Mouse (Mus musculus) heart, embryonic 11.5 days (tissue): ENCODE data around the gene Olfr1377. TPM values are rescaled to one million over a fixed set of nuclear protein-coding genes. Genes with fewer than 3 reads are reported as not detected.
"Not testable (repeated sequence)": the region's sequence is repeated elsewhere in the genome, so short reads cannot be mapped to it uniquely, and the experiment has no call there.

Experiments used
- ATAC-seq: fragments of 200-750 bp; cut with Nextera tagmentation; replicated peaks from 2 replicates; pipeline ENCODE4 v1.8.0; 2017; ENCODE audit warnings: moderate library complexity; ENCODE audit not compliant: insufficient number of reproducible peaks, low FRiP score, low TSS enrichment
- H3K27ac ChIP-seq: fragments of 300-500 bp; sonication (generic); 2 replicates; pipeline ENCODE4 v1.5.1; 2014; ENCODE audit warnings: mild to moderate bottlenecking, low read depth, low read length
- H3K27me3 ChIP-seq: fragments of 300-500 bp; sonication (generic); 2 replicates; pipeline ENCODE4 v1.6.1; 2014; ENCODE audit warnings: mild to moderate bottlenecking, low read length, mixed read lengths; ENCODE audit not compliant: control insufficient read depth, insufficient read depth
- H3K36me3 ChIP-seq: fragments of 300-500 bp; sonication (generic); 2 replicates; pipeline ENCODE4 v1.6.1; 2014; ENCODE audit warnings: mild to moderate bottlenecking, low read length, moderate library complexity, mixed read lengths; ENCODE audit not compliant: control insufficient read depth, insufficient read depth
- H3K4me1 ChIP-seq: fragments of 300-500 bp; sonication (generic); 2 replicates; pipeline ENCODE4 v1.6.1; 2014; ENCODE audit warnings: low read length; ENCODE audit not compliant: control insufficient read depth, insufficient read depth
- H3K4me2 ChIP-seq: fragments of 300-500 bp; sonication (generic); 2 replicates; pipeline ENCODE4 v1.6.1; 2014; ENCODE audit warnings: mild to moderate bottlenecking, moderate library complexity
- H3K4me3 ChIP-seq: fragments of 300-500 bp; sonication (generic); 2 replicates; pipeline ENCODE4 v1.5.1; 2014; ENCODE audit warnings: low read depth, low read length
- H3K9ac ChIP-seq: fragments of 300-500 bp; sonication (generic); 2 replicates; pipeline ENCODE4 v1.6.1; 2014; ENCODE audit warnings: mild to moderate bottlenecking, low read depth, low read length, moderate library complexity
- H3K9me3 ChIP-seq: fragments of 300-500 bp; sonication (generic); replicated peaks from 2 replicates; pipeline ENCODE4 v1.6.1; 2016; ENCODE audit warnings: low read length; ENCODE audit not compliant: control insufficient read depth
- WGBS: fragments of 180-500 bp; shearing (Covaris S2); extraction: QIAGEN DNeasy Blood & Tissue Kit; methylation state at CpG from one replicate; pipeline ENCODE4 v1.1.7; 2014; ENCODE audit not compliant: insufficient replicate concordance; 5-methylcytosine and 5-hydroxymethylcytosine counted together
- polyA plus RNA-seq: library from polyadenylated mRNA; unstranded; fragments of >200 nt; fragmentation: Nextera tagmentation; extraction: Ambion mirVana; gene quantifications from 2 replicates; pipeline ENCODE4 v1.2.1, GENCODE M21; 2014

Olfr1377 gene
- polyA plus RNA-seq, 1 experiment from 2014 or later = not detected

DNA sequence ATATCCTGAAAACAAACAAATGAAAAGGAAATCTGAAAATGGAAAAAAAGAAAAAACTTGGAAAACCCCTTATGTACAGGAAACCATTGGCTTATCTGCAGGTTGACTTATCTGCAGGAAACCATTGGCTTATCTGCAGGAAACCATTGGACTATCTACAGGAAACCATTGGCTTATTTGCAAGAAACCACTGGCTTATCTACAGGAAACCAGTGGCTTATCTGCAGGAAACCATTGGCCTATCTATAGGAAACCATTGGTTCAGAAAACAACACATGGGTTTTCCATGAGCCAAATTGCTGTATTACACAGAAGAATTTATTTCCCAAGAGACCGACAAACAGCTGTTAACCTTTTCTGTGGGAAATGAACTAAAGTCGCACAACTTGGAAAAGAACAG lies 16.9 kb upstream of the Olfr1377 start:
- Histone ChIP-seq H3K36me3 (no peaks in the 10 kb centered on the region), H3K4me2 (no peak overlapping the region), H3K27me3 (0 out of 2 replicates have a peak, but pooled peaks cover 2% of the 10 kb centered on the region), H3K27ac (no peak overlapping the region), H3K9me3 (no peaks in the 10 kb centered on the region), H3K4me1 (no peaks in the 10 kb centered on the region), H3K4me3 (no peak overlapping the region), H3K9ac (no peak overlapping the region)
- WGBS = 68% methylated on average over 2 of the region's 2 CpGs
- ATAC-seq = no peak

DNA sequence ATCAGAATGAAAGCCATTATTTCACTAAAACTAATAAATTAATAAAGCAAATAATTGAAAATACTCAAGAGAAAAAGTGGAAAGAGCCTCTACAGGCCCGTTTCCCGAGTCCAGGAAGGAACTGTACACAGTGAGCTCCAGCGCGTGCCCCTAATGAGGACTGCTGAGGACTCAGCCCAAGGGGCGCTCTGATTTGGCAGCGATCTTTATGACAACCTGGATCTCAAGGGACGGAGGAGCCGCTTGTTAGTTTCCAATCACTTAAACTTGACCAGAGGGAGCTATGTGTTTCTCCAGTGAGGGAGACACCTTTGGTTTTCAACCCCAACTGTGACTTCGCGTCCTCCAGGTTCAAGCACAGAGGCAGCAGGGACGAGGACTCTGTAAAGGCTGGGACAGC lies 15.5 kb upstream of the Olfr1377 start, which contains the start of gene Olfr1378:
TSS of gene Olfr1378 (plus strand) at position 301 of the 400 bp plus-strand sequence.
- H3K4me1 ChIP-seq = no peaks in the 10 kb centered on the region
- H3K4me2 ChIP-seq = no peak within 1 kb of the TSS
- H3K9ac ChIP-seq = no peak within 1 kb of the TSS
- no peak within 1 kb of the TSS for H3K4me3 ChIP-seq
- H3K27me3 ChIP-seq = 0 out of 2 replicates have a peak, but pooled peaks cover 2% of the 10 kb centered on the region
- ATAC-seq = no peak
- no peaks in the 10 kb centered on the region for H3K9me3 ChIP-seq
- no peak within 1 kb of the TSS for H3K27ac ChIP-seq
- WGBS = 85% methylated on average over 11 of the region's 11 CpGs
- no peaks in the 10 kb centered on the region for H3K36me3 ChIP-seq

DNA sequence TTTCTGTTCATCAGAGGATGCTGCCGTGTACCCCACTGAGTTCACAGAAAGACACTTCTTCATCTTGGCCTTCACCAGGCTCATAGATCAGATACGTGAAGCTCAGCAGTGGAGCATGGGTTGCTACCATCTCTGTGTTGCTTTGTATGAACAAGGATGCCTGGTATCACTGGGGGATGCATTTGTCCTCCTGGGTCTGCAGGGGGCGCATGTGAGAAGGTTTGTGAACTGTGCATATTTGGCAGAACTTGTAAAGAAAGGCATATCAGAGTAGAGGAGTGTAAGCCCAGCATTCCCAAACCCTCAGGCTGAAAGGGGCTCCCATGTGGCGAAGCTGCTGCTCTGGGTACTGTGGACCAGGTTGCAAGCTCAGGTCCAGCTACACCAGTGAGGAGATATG lies 4.6 kb upstream of the Olfr1377 start:
- no peaks in the 10 kb centered on the region for H3K4me1 ChIP-seq
- H3K27ac ChIP-seq = no peak overlapping the region
- no peak for ATAC-seq
- H3K4me2 ChIP-seq = no peak overlapping the region
- WGBS = 64% methylated on average over 4 of the region's 4 CpGs
- H3K9ac ChIP-seq = no peak overlapping the region
- peaks cover 9% of the 10 kb centered on the region; the same call in 1 of the 2 replicates for H3K27me3 ChIP-seq
- no peaks in the 10 kb centered on the region for H3K9me3 ChIP-seq
- no peak overlapping the region for H3K4me3 ChIP-seq
- no peaks in the 10 kb centered on the region for H3K36me3 ChIP-seq

DNA sequence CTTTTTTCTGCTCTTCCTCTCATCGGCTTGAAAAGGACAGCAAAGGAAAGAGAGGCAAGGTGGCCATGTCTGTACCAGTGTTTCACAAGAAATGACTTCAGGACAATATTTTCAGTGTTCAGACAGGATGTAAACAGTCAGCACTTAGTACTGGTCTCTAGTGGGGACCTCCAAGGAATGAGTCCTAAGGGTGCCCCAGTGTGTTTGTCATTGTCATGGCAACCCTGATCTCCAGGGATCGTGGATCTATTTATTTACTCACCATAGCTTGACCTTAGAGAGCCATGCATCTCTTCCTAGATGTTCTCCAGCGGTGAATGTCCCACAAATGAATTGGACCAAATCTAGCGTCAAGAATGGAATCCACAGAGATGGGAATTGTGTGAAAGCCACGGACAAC lies 21.5 kb downstream of the Olfr1377 start, which contains the start of gene Olfr51:
TSS of gene Olfr51 (plus strand) at position 301 of the 400 bp plus-strand sequence.
- 72% methylated on average over 5 of the region's 5 CpGs for WGBS
- H3K4me1 ChIP-seq = no peaks in the 10 kb centered on the region
- no peak for ATAC-seq
- no peak within 1 kb of the TSS for H3K4me2 ChIP-seq
- no peaks in the 10 kb centered on the region for H3K9me3 ChIP-seq
- H3K4me3 ChIP-seq = no peak within 1 kb of the TSS
- H3K27ac ChIP-seq = no peak within 1 kb of the TSS
- no peak within 1 kb of the TSS for H3K9ac ChIP-seq
- H3K27me3 ChIP-seq = no peaks in the 10 kb centered on the region
- H3K36me3 ChIP-seq = no peaks in the 10 kb centered on the region

DNA sequence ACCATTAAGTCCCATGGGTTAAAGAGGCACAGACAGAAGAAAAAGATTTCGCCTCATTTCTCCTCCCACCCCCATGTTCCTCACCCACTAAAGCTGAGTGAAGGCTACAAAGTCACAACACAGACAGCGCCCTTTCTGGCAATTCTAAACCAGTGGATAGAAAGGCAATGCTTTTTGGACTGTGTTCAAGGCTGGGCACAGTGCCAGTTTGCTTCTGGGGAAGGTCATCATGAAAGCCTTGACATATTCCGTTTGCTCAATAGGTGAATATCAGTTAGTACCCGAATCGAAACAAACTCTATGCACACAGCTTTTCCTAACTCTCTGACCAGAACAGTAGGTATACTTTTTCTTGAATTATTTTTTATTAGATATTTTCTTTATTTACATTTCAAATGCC lies 30.1 kb downstream of the Olfr1377 start:
- H3K27me3 ChIP-seq = no peaks in the 10 kb centered on the region
- H3K36me3 ChIP-seq = no peaks in the 10 kb centered on the region
- H3K27ac ChIP-seq = no peak overlapping the region
- H3K4me3 ChIP-seq = no peak overlapping the region
- no peak for ATAC-seq
- 66% methylated on average over 5 of the region's 5 CpGs for WGBS
- no peak overlapping the region for H3K9ac ChIP-seq
- no peaks in the 10 kb centered on the region for H3K9me3 ChIP-seq
- no peaks in the 10 kb centered on the region for H3K4me1 ChIP-seq
- H3K4me2 ChIP-seq = no peak overlapping the region

DNA sequence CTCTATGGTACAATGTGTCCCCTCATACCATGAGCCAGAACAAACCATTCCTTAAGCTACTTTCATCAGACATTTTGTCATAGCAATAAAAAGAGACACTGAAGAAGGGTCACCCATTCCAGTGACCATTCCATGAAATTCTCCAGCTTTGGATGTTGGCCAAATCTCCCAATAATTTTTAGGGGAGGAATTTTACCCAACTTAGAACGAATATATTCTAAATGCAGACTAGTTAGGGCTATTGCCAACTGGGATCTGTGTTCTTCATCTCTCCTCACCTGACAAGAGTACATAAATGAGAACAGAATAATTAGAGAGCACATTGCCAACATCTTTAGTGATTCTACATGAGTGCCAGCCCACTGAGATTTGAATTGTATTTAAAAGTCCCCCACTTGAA lies 32.2 kb downstream of the Olfr1377 start, which contains the start of gene Olfr54:
TSS of gene Olfr54 (plus strand) at position 301 of the 400 bp plus-strand sequence.
- H3K27me3 ChIP-seq = no peaks in the 10 kb centered on the region
- no peaks in the 10 kb centered on the region for H3K4me1 ChIP-seq
- H3K4me3 ChIP-seq = no peak within 1 kb of the TSS

DNA sequence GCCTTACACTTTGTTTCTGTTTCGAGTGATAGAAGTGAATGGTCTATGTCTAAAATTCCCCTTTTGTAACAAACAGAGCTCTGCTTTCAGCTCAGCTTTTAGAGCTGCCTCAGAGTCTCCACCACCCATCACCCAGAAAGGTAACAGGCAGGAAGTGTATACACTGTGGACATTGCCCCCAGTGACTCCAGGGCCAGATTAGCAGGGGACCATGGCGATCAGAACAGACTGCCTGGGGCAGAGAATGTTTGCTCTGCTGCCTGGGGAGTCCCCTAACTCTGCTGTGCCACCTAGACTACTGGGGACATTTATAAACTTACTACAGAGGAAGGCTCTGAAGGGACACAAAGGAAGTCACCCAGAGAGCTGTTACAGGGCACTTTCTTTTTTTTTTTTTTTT lies 34.6 kb downstream of the Olfr1377 start:
- Histone ChIP-seq H3K27ac (no peak overlapping the region), H3K27me3 (no peaks in the 10 kb centered on the region), H3K36me3 (no peaks in the 10 kb centered on the region), H3K4me2 (no peak overlapping the region), H3K4me1 (no peaks in the 10 kb centered on the region), H3K9me3 (no peaks in the 10 kb centered on the region), H3K4me3 (no peak overlapping the region), H3K9ac (no peak overlapping the region)
- WGBS = 36% methylated on average over 2 of the region's 2 CpGs
- ATAC-seq = no peak

More for the DNA sequence above, 32.2 kb downstream of the Olfr1377 start, which contains the start of gene Olfr54:
- 60% methylated on average over 1 of the region's 1 CpGs for WGBS
- H3K36me3 ChIP-seq = no peaks in the 10 kb centered on the region
- H3K4me2 ChIP-seq = no peak within 1 kb of the TSS
- no peak within 1 kb of the TSS for H3K9ac ChIP-seq
- H3K9me3 ChIP-seq = no peaks in the 10 kb centered on the region
- no peak for ATAC-seq
- no peak within 1 kb of the TSS for H3K27ac ChIP-seq

DNA sequence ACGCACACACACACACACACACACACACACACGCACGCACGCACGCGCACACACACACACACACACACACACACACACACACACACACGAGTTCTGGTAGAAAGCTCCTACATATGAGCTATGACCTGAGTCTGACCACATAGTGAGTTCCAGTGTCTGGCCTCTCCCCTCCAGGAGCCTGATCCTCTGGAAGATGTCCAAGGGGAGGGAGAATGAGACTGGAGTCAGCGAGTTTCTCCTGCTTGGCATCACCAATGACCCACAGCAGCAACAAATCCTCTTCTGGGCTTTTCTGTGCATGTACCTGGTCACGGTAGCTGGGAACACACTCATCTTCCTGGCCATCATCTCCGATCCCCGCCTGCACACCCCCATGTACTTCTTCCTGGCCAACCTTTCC lies 45.0 kb downstream of the Olfr1377 start:
- 79% methylated on average over 11 of the region's 11 CpGs for WGBS
- H3K9me3 ChIP-seq = not testable (repeated sequence)

DNA sequence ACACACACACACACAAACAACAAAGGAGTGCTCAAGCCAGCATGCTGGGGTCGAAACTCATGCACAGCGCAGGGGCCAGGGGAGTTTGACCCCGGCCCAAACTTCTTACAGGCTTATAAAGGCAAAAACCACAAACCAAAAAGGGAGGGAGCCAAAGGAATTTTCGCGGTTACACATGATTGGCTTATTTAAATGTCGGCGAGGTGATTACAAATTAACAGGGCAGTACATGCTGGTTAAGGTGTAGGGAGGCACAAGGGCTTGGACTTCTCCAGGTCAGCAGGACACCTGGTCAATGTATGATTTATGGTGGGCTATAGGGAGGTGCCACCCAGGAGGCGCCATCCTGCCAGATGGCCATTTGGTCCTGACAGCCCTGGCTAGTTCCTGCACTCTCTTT lies 47.6 kb downstream of the Olfr1377 start:
- H3K4me2 ChIP-seq, H3K36me3 ChIP-seq, H3K9ac ChIP-seq, ATAC-seq, H3K27ac ChIP-seq, H3K4me1 ChIP-seq, H3K27me3 ChIP-seq, H3K9me3 ChIP-seq, H3K4me3 ChIP-seq: not testable (repeated sequence)
- WGBS = 78% methylated on average over 8 of the region's 8 CpGs

More for the DNA sequence above, 45.0 kb downstream of the Olfr1377 start:
- not testable (repeated sequence) for ATAC-seq, H3K9ac ChIP-seq, H3K27me3 ChIP-seq, H3K4me3 ChIP-seq, H3K4me2 ChIP-seq, H3K36me3 ChIP-seq, H3K4me1 ChIP-seq, H3K27ac ChIP-seq
